14 mouse cellular contexts compared by ENCODE assay signal in the genomic region with DNA sequence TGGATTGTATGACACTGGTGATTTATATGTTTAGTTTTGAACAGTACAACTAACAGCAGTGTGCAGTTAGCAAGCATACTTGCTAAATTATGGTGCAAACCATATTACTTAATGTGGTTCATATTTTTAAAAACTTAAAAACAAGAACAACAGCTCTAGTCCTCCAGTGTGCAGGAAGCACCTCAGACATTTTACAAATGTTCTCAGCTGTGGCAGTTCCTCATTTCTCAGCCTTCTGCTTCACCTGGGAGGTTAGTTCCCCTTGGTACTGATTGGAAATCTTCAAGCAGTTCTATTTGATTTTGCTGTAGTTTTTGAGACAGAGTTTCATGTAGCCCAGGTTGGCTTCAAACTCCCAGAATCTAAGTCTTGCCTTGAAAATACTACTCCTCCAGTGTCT.
"Had no signal": no experiment of that assay in that cellular context is flagged by ENCODE, and none has a peak within 500 bp of the region (broad histone marks: within the 10 kb centered on the region; RNA-seq: fewer than 3 reads in every experiment).

No protein-coding gene starts in this region.

- H3K4me1 ChIP-seq: megakaryocyte, embryonic 14.5 days; midbrain, embryonic 12.5 days; neural tube, embryonic 12.5 days; stomach, embryonic 15.5 days had no signal

- H3K4me3 ChIP-seq: megakaryocyte, embryonic 14.5 days; midbrain, embryonic 12.5 days; neural tube, embryonic 12.5 days; stomach, embryonic 15.5 days had no signal

- H3K36me3 ChIP-seq: midbrain, embryonic 12.5 days; neural tube, embryonic 12.5 days; stomach, embryonic 15.5 days had no signal

- H3K9me3 ChIP-seq: midbrain, embryonic 12.5 days; neural tube, embryonic 12.5 days; stomach, embryonic 15.5 days had no signal

- DNase-seq: lung, adult 18-20 months; lung, embryonic 14.5 days; lung, postnatal 10 days; lung, postnatal 4 days; midbrain, embryonic 14.5 days; right cerebral cortex, postnatal 14 days; thymus, adult 2 months; thymus, postnatal 25 days had no signal

- H3K27ac ChIP-seq: midbrain, embryonic 12.5 days; neural tube, embryonic 12.5 days; stomach, embryonic 15.5 days; stomach, postnatal 0 days had no signal

- H3K4me2 ChIP-seq: lung, embryonic 14.5 days; midbrain, embryonic 12.5 days; neural tube, embryonic 12.5 days; stomach, embryonic 15.5 days had no signal

- ATAC-seq: midbrain, embryonic 16.5 days had no signal

- H3K27me3 ChIP-seq: megakaryocyte, embryonic 14.5 days; midbrain, embryonic 12.5 days; neural tube, embryonic 12.5 days; stomach, embryonic 15.5 days had no signal

- H3K9ac ChIP-seq: lung, embryonic 14.5 days; midbrain, embryonic 12.5 days; neural tube, embryonic 12.5 days; stomach, embryonic 15.5 days had no signal
